32 mouse cellular contexts compared by ENCODE assay signal in genomic region chr19:26776066-26777025, GRCm38 (mm10).
DNase-seq lines count a peak whose midpoint lies in the region; ATAC-seq and TF ChIP-seq lines count a peak whose summit lies in the region.
"Had no signal": no experiment of that assay in that cellular context is flagged by ENCODE, and none has a peak within 500 bp of the region (broad histone marks: within the 10 kb centered on the region; RNA-seq: fewer than 3 reads in every experiment).

No protein-coding gene starts in this region.

- H3K36me3 ChIP-seq in heart, embryonic 14.5 days (ENCODE audit: control insufficient read depth, insufficient read depth, low read length): peaks cover 60% of the 10 kb centered on the region
- peaks cover 0 to 24% of the 10 kb centered on the region in 2 experiments; a peak in 3 of 4 replicates for H3K36me3 ChIP-seq in MEL (ENCODE audit: control insufficient read depth in 1 of 2, insufficient read depth in 2 of 2, low read length in 2 of 2)
- H3K36me3 ChIP-seq in midbrain, postnatal 0 days (ENCODE audit: insufficient read depth, low read length): peaks cover 36% of the 10 kb centered on the region
- H3K36me3 ChIP-seq in intestine, embryonic 16.5 days (ENCODE audit: control insufficient read depth, insufficient read depth, low read length): 0 out of 2 replicates have a peak, but pooled peaks cover 3% of the 10 kb centered on the region
- H3K36me3 ChIP-seq: liver, embryonic 13.5 days had no signal

- DNase-seq in heart, adult 18-20 months: no peak
- DNase-seq in MEL (ENCODE audit: low read depth, low spot score): peak; percentile 79
- DNase-seq in midbrain, postnatal 0 days (ENCODE audit: low spot score): no peak
- DNase-seq in thymus, adult 18-20 months: no peak
- DNase-seq: adrenal gland, postnatal 14 days; cerebellum, adult 11 months; cerebellum, adult 9-10 months; gastrocnemius, adult 2 months; gastrocnemius, postnatal 36 days; heart, adult 2 months; kidney, adult 8-10 months; kidney, postnatal 10 days; layer of hippocampus, adult 9-11 months; liver, embryonic 13.5 days; lung, adult 18-20 months; right cerebral cortex, postnatal 25 days; thymus, postnatal 14 days had no signal

- TF ChIP-seq POLR2A in MEL (IDR thresholded peaks at IDR 0.05; ENCODE audit: control insufficient read depth in 1 of 2, insufficient read depth in 1 of 2, low read depth in 1 of 2, low read length in 2 of 2, poor library complexity in 1 of 2): no peak

- ATAC-seq in heart, embryonic 14.5 days (ENCODE audit: insufficient number of reproducible peaks, insufficient read depth, low FRiP score, low read depth): no peak
- 0 out of 2 replicates have a peak, but pooled peaks have one; percentile 53 for ATAC-seq in megakaryocyte-erythroid progenitor cell, adult 5-6 weeks (replicated peaks; ENCODE audit: low FRiP score, low TSS enrichment, poor library complexity, severe bottlenecking)
- no peak for ATAC-seq in midbrain, postnatal 0 days (ENCODE audit: low FRiP score)
- no peak for ATAC-seq in intestine, embryonic 16.5 days
- ATAC-seq: forebrain, embryonic 15.5 days; inflammation-experienced regulatory T-cells, adult 6 months; lung, postnatal 0 days had no signal

- no peak for TF ChIP-seq RAD21 in MEL (IDR thresholded peaks at IDR 0.05; ENCODE audit: low read depth, low read length)

- H3K9ac ChIP-seq in heart, embryonic 14.5 days (ENCODE audit: low read length): peak overlapping the region; percentile 7; the same call in 1 of the 2 replicates
- H3K9ac ChIP-seq in MEL (ENCODE audit: control insufficient read depth, low read depth, low read length, poor library complexity, severe bottlenecking): peak overlapping the region; percentile 60
- H3K9ac ChIP-seq in midbrain, postnatal 0 days (replicated peaks; ENCODE audit: low read length, poor library complexity, severe bottlenecking): no peak overlapping the region
- H3K9ac ChIP-seq in intestine, embryonic 16.5 days (ENCODE audit: low read depth, low read length): no peak overlapping the region
- H3K9ac ChIP-seq: embryonic facial prominence, embryonic 13.5 days; forebrain, embryonic 15.5 days; heart, embryonic 15.5 days; limb, embryonic 15.5 days; liver, embryonic 13.5 days; midbrain, embryonic 12.5 days; stomach, embryonic 15.5 days had no signal

- H3K27me3 ChIP-seq in heart, embryonic 14.5 days (ENCODE audit: control insufficient read depth, insufficient read depth, low read length): no peaks in the 10 kb centered on the region
- no peaks in the 10 kb centered on the region for H3K27me3 ChIP-seq in MEL (ENCODE audit: control insufficient read depth in 1 of 2, insufficient read depth in 2 of 2, low read length in 2 of 2)
- H3K27me3 ChIP-seq in midbrain, postnatal 0 days (ENCODE audit: insufficient read depth, low read length): no peaks in the 10 kb centered on the region
- no peaks in the 10 kb centered on the region for H3K27me3 ChIP-seq in intestine, embryonic 16.5 days (replicated peaks; ENCODE audit: control insufficient read depth, insufficient read depth, low read length)
- H3K27me3 ChIP-seq: embryonic facial prominence, embryonic 13.5 days; forebrain, embryonic 15.5 days; heart, embryonic 15.5 days; limb, embryonic 15.5 days; liver, embryonic 13.5 days; midbrain, embryonic 12.5 days; stomach, embryonic 15.5 days had no signal

- TF ChIP-seq EP300 in MEL (IDR thresholded peaks at IDR 0.05; ENCODE audit: low read depth in 1 of 2, low read length in 2 of 2): peak; percentile 90 to 93

- no peak overlapping the region for H3K4me3 ChIP-seq in heart, embryonic 14.5 days (ENCODE audit: control insufficient read depth in 1 of 2, insufficient read depth in 1 of 2, low read depth in 1 of 2, low read length in 2 of 2)
- peak overlapping the region; percentile 50 to 64 for H3K4me3 ChIP-seq in MEL (ENCODE audit: control insufficient read depth in 1 of 2, insufficient read depth in 1 of 2, low read depth in 2 of 2, low read length in 2 of 2)
- H3K4me3 ChIP-seq in midbrain, postnatal 0 days (ENCODE audit: low read depth, low read length): no peak overlapping the region
- H3K4me3 ChIP-seq in intestine, embryonic 16.5 days (ENCODE audit: low read length): no peak overlapping the region
- H3K4me3 ChIP-seq: embryonic facial prominence, embryonic 13.5 days; forebrain, embryonic 10.5 days; forebrain, embryonic 15.5 days; gastrocnemius, adult 2 months; heart, adult 2 months; heart, embryonic 15.5 days; limb, embryonic 10.5 days; limb, embryonic 15.5 days; liver, embryonic 13.5 days; midbrain, embryonic 12.5 days; myocyte; stomach, embryonic 15.5 days had no signal

- no peaks in the 10 kb centered on the region; a peak in 1 of 4 replicates for H3K4me1 ChIP-seq in heart, embryonic 14.5 days (ENCODE audit: control insufficient read depth in 2 of 2, insufficient read depth in 2 of 2, low read length in 2 of 2)
- peaks cover 5 to 13% of the 10 kb centered on the region in 2 experiments for H3K4me1 ChIP-seq in MEL (ENCODE audit: control insufficient read depth in 1 of 2, insufficient read depth in 2 of 2, low read length in 2 of 2)
- H3K4me1 ChIP-seq in midbrain, postnatal 0 days (ENCODE audit: insufficient read depth, low read length): peaks cover 2% of the 10 kb centered on the region
- no peaks in the 10 kb centered on the region for H3K4me1 ChIP-seq in intestine, embryonic 16.5 days (ENCODE audit: control insufficient read depth, insufficient read depth, low read length)
- H3K4me1 ChIP-seq: limb, embryonic 15.5 days; liver, embryonic 13.5 days; stomach, embryonic 15.5 days had no signal

- WGBS in heart, embryonic 14.5 days: 59% methylated on average over 27 of the region's 27 CpGs
- WGBS in midbrain, postnatal 0 days: 72% methylated on average over 27 of the region's 27 CpGs
- 70% methylated on average over 27 of the region's 27 CpGs for WGBS in intestine, embryonic 16.5 days

- no peaks in the 10 kb centered on the region for H3K9me3 ChIP-seq in heart, embryonic 14.5 days (ENCODE audit: control insufficient read depth, low read length)
- no peaks in the 10 kb centered on the region for H3K9me3 ChIP-seq in MEL (replicated peaks; ENCODE audit: insufficient read depth, low read length)
- H3K9me3 ChIP-seq in midbrain, postnatal 0 days (ENCODE audit: low read length): no peaks in the 10 kb centered on the region
- H3K9me3 ChIP-seq in intestine, embryonic 16.5 days (ENCODE audit: control insufficient read depth, low read length): no peaks in the 10 kb centered on the region
- H3K9me3 ChIP-seq: embryonic facial prominence, embryonic 13.5 days; forebrain, embryonic 10.5 days; forebrain, embryonic 15.5 days; heart, embryonic 15.5 days; limb, embryonic 10.5 days; limb, embryonic 15.5 days; liver, embryonic 13.5 days; midbrain, embryonic 12.5 days; stomach, embryonic 15.5 days had no signal

- TF ChIP-seq CTCF in MEL (IDR thresholded peaks at IDR 0.05 in 2 of 3, conservative IDR thresholded peaks at IDR 0.05 in 1 of 3; ENCODE audit: control insufficient read depth in 1 of 3, insufficient read depth in 1 of 3, low read depth in 2 of 3, low read length in 3 of 3, poor library complexity in 1 of 3, severe bottlenecking in 1 of 3): no peak
- no peak for TF ChIP-seq CTCF in midbrain, postnatal 0 days (IDR thresholded peaks at IDR 0.05)

- H3K27ac ChIP-seq in heart, embryonic 14.5 days (replicated peaks in 1 of 2; ENCODE audit: control insufficient read depth in 1 of 2, insufficient read depth in 1 of 2, low read depth in 2 of 2, low read length in 2 of 2): no peak overlapping the region
- H3K27ac ChIP-seq in MEL (ENCODE audit: control insufficient read depth, low read depth, low read length): peak overlapping the region; percentile 70
- peak overlapping the region; percentile 72 for H3K27ac ChIP-seq in midbrain, postnatal 0 days (ENCODE audit: low read depth, low read length)
- H3K27ac ChIP-seq in intestine, embryonic 16.5 days (ENCODE audit: low read length): no peak overlapping the region
- H3K27ac ChIP-seq: embryonic facial prominence, embryonic 13.5 days; forebrain, embryonic 10.5 days; forebrain, embryonic 15.5 days; gastrocnemius, adult 2 months; heart, adult 2 months; heart, embryonic 15.5 days; limb, embryonic 10.5 days; limb, embryonic 15.5 days; liver, embryonic 13.5 days; macrophage; midbrain, embryonic 12.5 days; stomach, embryonic 15.5 days had no signal

- H3K79me2 ChIP-seq in MEL (ENCODE audit: control insufficient read depth, insufficient read depth, low read length, poor library complexity): no peaks in the 10 kb centered on the region; the same call in 1 of the 2 replicates

- no peak overlapping the region for H3K4me2 ChIP-seq in heart, embryonic 14.5 days (ENCODE audit: low read length)
- H3K4me2 ChIP-seq in midbrain, postnatal 0 days (ENCODE audit: low read depth, low read length, poor library complexity, severe bottlenecking): no peak overlapping the region
- no peak overlapping the region for H3K4me2 ChIP-seq in intestine, embryonic 16.5 days (ENCODE audit: low read depth, low read length)
- H3K4me2 ChIP-seq: embryonic facial prominence, embryonic 13.5 days; forebrain, embryonic 15.5 days; heart, embryonic 15.5 days; limb, embryonic 15.5 days; liver, embryonic 13.5 days; midbrain, embryonic 12.5 days; stomach, embryonic 15.5 days had no signal

TF ChIP-seq in MEL, 35 proteins besides CTCF, POLR2A, EP300 and RAD21 (continues in another document):
- TF ChIP-seq MAX (IDR thresholded peaks at IDR 0.05; ENCODE audit: low read length): peak; percentile 37; the same call in 1 of the 2 replicates
- no peak for TF ChIP-seq JUND (IDR thresholded peaks at IDR 0.05; ENCODE audit: low read depth, low read length)
- no peak; the same call in 1 of the 2 replicates for TF ChIP-seq CHD2 (IDR thresholded peaks at IDR 0.05; ENCODE audit: low read length)
- no peak for TF ChIP-seq E2F4 (IDR thresholded peaks at IDR 0.05; ENCODE audit: borderline replicate concordance, low read depth, low read length)
- TF ChIP-seq ETS1 (IDR thresholded peaks at IDR 0.05; ENCODE audit: low read depth, low read length): peak; percentile 70
- peak; percentile 72 for TF ChIP-seq TAL1 (IDR thresholded peaks at IDR 0.05; ENCODE audit: low read length)
- TF ChIP-seq POLR2AphosphoS2 (IDR thresholded peaks at IDR 0.05; ENCODE audit: low read length): no peak
- peak; percentile 93 for TF ChIP-seq GATA1 (IDR thresholded peaks at IDR 0.05; ENCODE audit: low read depth, low read length)
- TF ChIP-seq KAT2A (conservative IDR thresholded peaks at IDR 0.05; ENCODE audit: low read depth, low read length): no peak
- 0 out of 2 replicates have a peak, but pooled peaks have one; percentile 41 for TF ChIP-seq MYC (IDR thresholded peaks at IDR 0.05; ENCODE audit: low read depth, low read length)
- peak; percentile 98 for TF ChIP-seq RCOR1 (IDR thresholded peaks at IDR 0.05; ENCODE audit: low read depth, low read length)
- no peak for TF ChIP-seq ZMIZ1 (IDR thresholded peaks at IDR 0.05; ENCODE audit: low read depth, low read length)
- 0 out of 2 replicates have a peak, but pooled peaks have one; percentile 20 for TF ChIP-seq ZNF384 (IDR thresholded peaks at IDR 0.05; ENCODE audit: low read depth, low read length)
- TF ChIP-seq MXI1 (IDR thresholded peaks at IDR 0.05; ENCODE audit: low read depth, low read length): peak; percentile 47; the same call in 1 of the 2 replicates
- no peak for TF ChIP-seq POLR2AphosphoS5 (IDR thresholded peaks at IDR 0.05; ENCODE audit: borderline replicate concordance, low read depth, low read length)

Comparison
In these comparisons a context has a peak if more than half of its experiments do, and no peak if none do; other contexts are left out.
1. H3K27ac ChIP-seq: peak in MEL (single experiment) and midbrain, postnatal 0 days (single experiment); none in heart, embryonic 14.5 days (0 of 2) and intestine, embryonic 16.5 days (single experiment).
2. H3K4me3 ChIP-seq: peak in MEL (2 of 2); none in heart, embryonic 14.5 days (0 of 2), midbrain, postnatal 0 days (single experiment) and intestine, embryonic 16.5 days (single experiment).
3. H3K9ac ChIP-seq: peak in heart, embryonic 14.5 days (single experiment) and MEL (single experiment); none in midbrain, postnatal 0 days (single experiment) and intestine, embryonic 16.5 days (single experiment).